Mouse (Mus musculus): ENCODE data around the gene Siah2. TPM values are rescaled to one million over a fixed set of nuclear protein-coding genes. Genes with fewer than 3 reads are reported as not detected.

Siah2 gene
- polyA plus RNA-seq, 1 experiment = 30.0 TPM

DNA sequence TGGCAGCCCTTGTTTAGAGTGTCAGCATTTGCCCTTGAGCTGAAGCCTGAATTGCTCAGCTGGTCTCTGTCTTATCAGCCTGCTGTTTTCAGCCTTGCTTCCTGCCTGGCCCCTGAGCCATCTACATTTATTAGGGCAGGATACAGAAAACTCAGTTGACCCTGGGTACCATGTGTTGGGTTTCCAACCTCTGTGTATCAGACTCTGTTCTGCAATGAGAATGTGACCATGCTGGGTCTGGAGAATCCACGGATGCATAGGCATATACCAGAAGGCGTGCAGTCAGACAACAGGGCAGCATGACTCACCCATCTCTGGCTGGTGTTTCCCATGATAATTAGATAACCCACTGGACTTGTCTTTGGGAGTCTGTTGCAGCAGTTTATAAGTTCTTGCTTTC is 21.8 kb upstream of the Siah2 start:
- Histone ChIP-seq H3K4me1 (ENCODE audit: control insufficient read depth, insufficient read depth, insufficient read length, low read length) (no peaks in the 10 kb centered on the region), H3K27me3 (ENCODE audit: control insufficient read depth, insufficient read depth, low read length) (no peaks in the 10 kb centered on the region), H3K27ac (ENCODE audit: insufficient read depth, low read depth, low read length) (no peak overlapping the region), H3K4me3 (ENCODE audit: low read depth, low read length) (no peak overlapping the region), H3K36me3 (ENCODE audit: control insufficient read depth, insufficient read depth, low read length) (no peaks in the 10 kb centered on the region)
- TF ChIP-seq POLR2A (IDR thresholded peaks at IDR 0.05; ENCODE audit: low read depth, low read length) (no peak), CTCF (IDR thresholded peaks at IDR 0.05; ENCODE audit: extremely low read depth, insufficient read length, insufficient replicate concordance, low read depth, low read length) (no peak)
- 49% methylated on average over 2 of the region's 2 CpGs for WGBS

DNA sequence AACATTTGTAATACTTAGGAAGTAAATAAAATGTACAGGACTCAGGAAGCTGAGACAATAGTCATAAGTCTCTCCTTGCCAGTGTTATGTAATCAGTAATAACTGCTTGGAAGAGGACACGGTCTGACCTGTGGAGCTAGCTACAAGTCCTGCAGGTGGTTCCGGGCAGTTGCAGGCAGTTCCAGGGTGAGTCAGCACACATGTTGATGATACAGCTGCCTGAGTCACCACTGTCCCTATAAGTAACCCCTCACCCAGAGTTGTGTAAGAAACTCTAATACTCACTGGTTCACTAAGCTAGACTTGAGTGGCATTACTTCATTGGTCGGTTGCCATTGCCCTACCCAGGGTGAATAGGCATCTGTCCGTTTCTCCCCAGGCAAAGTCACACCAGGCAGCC is 21.0 kb upstream of the Siah2 start:
- Histone ChIP-seq H3K27me3 (ENCODE audit: control insufficient read depth, insufficient read depth, low read length) (no peaks in the 10 kb centered on the region), H3K4me1 (ENCODE audit: control insufficient read depth, insufficient read depth, insufficient read length, low read length) (no peaks in the 10 kb centered on the region), H3K4me3 (ENCODE audit: low read depth, low read length) (no peak overlapping the region), H3K36me3 (ENCODE audit: control insufficient read depth, insufficient read depth, low read length) (no peaks in the 10 kb centered on the region), H3K27ac (ENCODE audit: insufficient read depth, low read depth, low read length) (no peak overlapping the region)
- TF ChIP-seq CTCF (IDR thresholded peaks at IDR 0.05; ENCODE audit: extremely low read depth, insufficient read length, insufficient replicate concordance, low read depth, low read length) (no peak), POLR2A (IDR thresholded peaks at IDR 0.05; ENCODE audit: low read depth, low read length) (no peak)
- 65% methylated on average over 4 of the region's 4 CpGs for WGBS

DNA sequence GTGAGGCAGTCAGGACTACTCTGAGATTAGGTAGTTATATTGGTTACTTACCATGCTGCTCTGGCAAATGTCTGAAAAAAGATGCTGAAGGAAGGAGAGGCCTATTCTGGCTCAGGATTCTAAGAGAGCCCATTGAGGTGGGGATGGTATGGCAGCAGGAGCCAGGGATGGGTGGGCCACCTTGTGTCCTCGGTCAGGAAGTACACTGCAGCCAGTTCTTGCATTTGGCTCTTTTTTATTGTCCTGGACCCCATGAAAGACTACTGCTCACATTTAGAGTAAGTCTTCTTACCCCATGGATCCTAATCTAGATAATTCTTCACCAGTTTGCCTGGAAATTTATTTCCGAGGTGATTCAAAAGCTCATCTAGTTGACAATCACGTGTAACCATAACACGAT is 12.3 kb upstream of the Siah2 start:
- Histone ChIP-seq H3K4me3 (ENCODE audit: low read depth, low read length) (no peak overlapping the region), H3K4me1 (ENCODE audit: control insufficient read depth, insufficient read depth, insufficient read length, low read length) (no peaks in the 10 kb centered on the region), H3K27ac (ENCODE audit: insufficient read depth, low read depth, low read length) (no peak overlapping the region), H3K27me3 (ENCODE audit: control insufficient read depth, insufficient read depth, low read length) (no peaks in the 10 kb centered on the region), H3K36me3 (ENCODE audit: control insufficient read depth, insufficient read depth, low read length) (no peaks in the 10 kb centered on the region)
- WGBS = 78% methylated on average over 4 of the region's 4 CpGs
- TF ChIP-seq CTCF (IDR thresholded peaks at IDR 0.05; ENCODE audit: extremely low read depth, insufficient read length, insufficient replicate concordance, low read depth, low read length) (no peak), POLR2A (IDR thresholded peaks at IDR 0.05; ENCODE audit: low read depth, low read length) (no peak)

DNA sequence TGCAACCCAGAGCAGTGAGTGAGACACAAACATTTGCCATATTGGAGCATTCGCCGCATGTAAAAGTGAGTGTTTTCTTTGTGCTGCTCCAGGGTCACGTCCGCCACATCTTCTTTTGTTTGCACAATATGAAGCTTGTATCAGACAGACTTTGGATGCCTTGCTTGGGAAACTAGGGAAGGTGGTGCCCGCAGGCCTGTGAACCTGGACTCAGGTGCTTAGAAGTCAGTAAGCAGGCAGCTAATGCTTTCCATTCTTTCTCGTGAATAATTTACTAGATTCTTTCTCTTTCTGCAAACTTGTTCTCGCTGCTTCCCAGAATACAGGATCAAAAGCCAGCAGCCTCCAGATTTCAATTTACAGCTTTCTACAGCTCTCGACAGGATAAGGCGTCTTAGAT is 11.5 kb upstream of the Siah2 start:
- Histone ChIP-seq H3K4me3 (ENCODE audit: low read depth, low read length) (no peak overlapping the region), H3K4me1 (ENCODE audit: control insufficient read depth, insufficient read depth, insufficient read length, low read length) (no peaks in the 10 kb centered on the region), H3K27me3 (ENCODE audit: control insufficient read depth, insufficient read depth, low read length) (no peaks in the 10 kb centered on the region), H3K27ac (ENCODE audit: insufficient read depth, low read depth, low read length) (no peak overlapping the region), H3K36me3 (ENCODE audit: control insufficient read depth, insufficient read depth, low read length) (no peaks in the 10 kb centered on the region)
- no peak for TF ChIP-seq POLR2A (IDR thresholded peaks at IDR 0.05; ENCODE audit: low read depth, low read length)
- no peak for TF ChIP-seq CTCF (IDR thresholded peaks at IDR 0.05; ENCODE audit: extremely low read depth, insufficient read length, insufficient replicate concordance, low read depth, low read length)
- 57% methylated on average over 9 of the region's 9 CpGs for WGBS

DNA sequence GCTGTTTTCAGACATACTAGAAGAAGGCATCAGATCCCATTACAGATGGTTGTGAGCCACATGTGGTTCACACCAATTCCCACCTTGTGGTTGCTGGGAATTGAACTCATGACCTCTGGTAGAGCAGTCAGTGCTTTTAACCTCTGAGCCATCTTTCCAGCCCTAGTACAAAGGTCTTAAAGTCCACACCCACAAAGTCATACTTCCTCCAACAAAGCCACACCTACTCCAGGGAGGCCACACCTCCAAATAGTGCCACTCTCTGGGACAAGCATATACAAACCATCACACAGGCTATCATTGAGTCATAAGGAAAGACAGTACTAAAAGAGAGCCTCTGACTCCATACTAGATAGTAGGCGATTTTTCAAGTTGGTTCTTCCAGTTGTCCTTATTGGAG is 10.1 kb upstream of the Siah2 start:
- Histone ChIP-seq H3K36me3 (ENCODE audit: control insufficient read depth, insufficient read depth, low read length) (no peaks in the 10 kb centered on the region), H3K4me1 (ENCODE audit: control insufficient read depth, insufficient read depth, insufficient read length, low read length) (no peaks in the 10 kb centered on the region), H3K27ac (ENCODE audit: insufficient read depth, low read depth, low read length) (no peak overlapping the region), H3K4me3 (ENCODE audit: low read depth, low read length) (no peak overlapping the region), H3K27me3 (ENCODE audit: control insufficient read depth, insufficient read depth, low read length) (no peaks in the 10 kb centered on the region)
- WGBS = 89% methylated on average over 1 of the region's 1 CpGs
- TF ChIP-seq CTCF (IDR thresholded peaks at IDR 0.05; ENCODE audit: extremely low read depth, insufficient read length, insufficient replicate concordance, low read depth, low read length) (no peak), POLR2A (IDR thresholded peaks at IDR 0.05; ENCODE audit: low read depth, low read length) (no peak)

DNA sequence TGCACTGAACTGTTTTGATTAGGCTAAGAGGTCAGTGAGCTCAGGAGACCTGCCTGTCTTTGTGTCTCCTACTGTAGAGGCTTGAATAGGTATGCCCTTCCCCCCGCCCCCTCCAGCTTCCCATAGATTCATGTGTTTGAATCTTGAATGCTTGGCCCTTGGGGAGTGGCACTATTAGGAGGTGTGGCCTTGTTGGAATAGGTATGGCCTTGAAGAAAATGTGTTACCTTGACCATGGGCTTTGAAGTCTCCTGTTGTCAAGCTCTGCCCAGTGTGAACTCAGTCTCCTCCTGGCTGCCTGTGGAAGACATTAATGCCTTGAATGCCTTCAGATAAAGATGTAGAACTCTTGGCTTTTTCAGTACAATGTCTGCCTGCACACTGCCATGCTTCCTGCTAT is 9.2 kb upstream of the Siah2 start:
- 86% methylated on average over 1 of the region's 1 CpGs for WGBS
- Histone ChIP-seq H3K4me3 (ENCODE audit: low read depth, low read length) (no peak overlapping the region), H3K36me3 (ENCODE audit: control insufficient read depth, insufficient read depth, low read length) (no peaks in the 10 kb centered on the region), H3K27me3 (ENCODE audit: control insufficient read depth, insufficient read depth, low read length) (no peaks in the 10 kb centered on the region), H3K4me1 (ENCODE audit: control insufficient read depth, insufficient read depth, insufficient read length, low read length) (no peaks in the 10 kb centered on the region), H3K27ac (ENCODE audit: insufficient read depth, low read depth, low read length) (no peak overlapping the region)
- TF ChIP-seq CTCF (IDR thresholded peaks at IDR 0.05; ENCODE audit: extremely low read depth, insufficient read length, insufficient replicate concordance, low read depth, low read length) (no peak), POLR2A (IDR thresholded peaks at IDR 0.05; ENCODE audit: low read depth, low read length) (no peak)

DNA sequence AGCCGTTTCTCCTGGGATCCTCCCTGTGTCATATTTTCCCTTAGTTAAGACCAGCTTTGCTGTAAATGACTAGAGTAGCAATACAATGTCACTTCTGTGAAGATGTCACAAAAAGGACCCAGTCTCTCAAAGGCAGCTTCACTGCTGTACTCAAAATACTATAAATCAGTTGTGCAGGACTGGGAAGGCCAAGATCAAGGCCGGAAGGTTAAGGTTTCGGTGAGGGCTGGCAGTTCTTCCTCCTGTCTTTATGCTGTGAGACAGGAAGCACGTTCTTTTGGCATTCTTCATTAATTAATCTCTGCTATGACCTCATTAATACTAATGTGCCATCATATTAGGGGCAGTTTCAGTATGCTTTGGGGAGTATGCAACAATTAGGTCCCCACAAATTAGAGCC is 5.7 kb upstream of the Siah2 start:
- TF ChIP-seq POLR2A (IDR thresholded peaks at IDR 0.05; ENCODE audit: low read depth, low read length) = no peak
- no peak for TF ChIP-seq CTCF (IDR thresholded peaks at IDR 0.05; ENCODE audit: extremely low read depth, insufficient read length, insufficient replicate concordance, low read depth, low read length)
- Histone ChIP-seq H3K27me3 (ENCODE audit: control insufficient read depth, insufficient read depth, low read length) (no peaks in the 10 kb centered on the region), H3K4me1 (ENCODE audit: control insufficient read depth, insufficient read depth, insufficient read length, low read length) (no peaks in the 10 kb centered on the region), H3K36me3 (ENCODE audit: control insufficient read depth, insufficient read depth, low read length) (no peaks in the 10 kb centered on the region), H3K4me3 (ENCODE audit: low read depth, low read length) (no peak overlapping the region), H3K27ac (ENCODE audit: insufficient read depth, low read depth, low read length) (no peak overlapping the region)
- 89% methylated on average over 4 of the region's 4 CpGs for WGBS

DNA sequence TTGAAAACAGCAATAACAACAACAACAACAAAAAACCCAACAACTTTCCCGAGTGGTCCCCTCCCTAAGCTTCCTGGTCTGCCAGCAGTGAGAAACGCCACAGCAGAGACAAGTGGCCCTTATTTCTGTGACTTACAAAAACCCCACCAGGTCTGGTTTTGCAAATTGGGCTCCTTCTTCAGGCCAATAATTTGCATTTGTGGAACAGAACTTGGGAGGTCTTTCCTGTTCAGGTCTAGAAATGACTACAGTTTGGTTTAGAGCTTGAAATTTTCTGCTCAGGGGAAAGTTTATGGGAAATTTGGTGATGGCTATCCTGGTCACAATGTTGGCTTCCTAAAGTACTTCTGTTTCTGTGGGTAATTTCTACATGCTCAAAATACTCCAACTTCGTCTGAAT is 4.6 kb upstream of the Siah2 start:
- no peaks in the 10 kb centered on the region for H3K36me3 ChIP-seq (ENCODE audit: control insufficient read depth, insufficient read depth, low read length)
- no peaks in the 10 kb centered on the region for H3K27me3 ChIP-seq (ENCODE audit: control insufficient read depth, insufficient read depth, low read length)
- peaks cover 3% of the 10 kb centered on the region; the same call in 1 of the 2 replicates for H3K4me1 ChIP-seq (ENCODE audit: control insufficient read depth, insufficient read depth, insufficient read length, low read length)
- no peak overlapping the region for H3K27ac ChIP-seq (ENCODE audit: insufficient read depth, low read depth, low read length)
- 71% methylated on average over 3 of the region's 3 CpGs for WGBS
- TF ChIP-seq CTCF (IDR thresholded peaks at IDR 0.05; ENCODE audit: extremely low read depth, insufficient read length, insufficient replicate concordance, low read depth, low read length) (no peak), POLR2A (IDR thresholded peaks at IDR 0.05; ENCODE audit: low read depth, low read length) (no peak)
- H3K4me3 ChIP-seq (ENCODE audit: low read depth, low read length) = no peak overlapping the region

All from small intestine, adult 2 months (tissue).